Mouse (Mus musculus): ENCODE data around the gene Pdcd6ip.
"Not testable (repeated sequence)": the region's sequence is repeated elsewhere in the genome, so short reads cannot be mapped to it uniquely, and the experiment has no call there.

DNA sequence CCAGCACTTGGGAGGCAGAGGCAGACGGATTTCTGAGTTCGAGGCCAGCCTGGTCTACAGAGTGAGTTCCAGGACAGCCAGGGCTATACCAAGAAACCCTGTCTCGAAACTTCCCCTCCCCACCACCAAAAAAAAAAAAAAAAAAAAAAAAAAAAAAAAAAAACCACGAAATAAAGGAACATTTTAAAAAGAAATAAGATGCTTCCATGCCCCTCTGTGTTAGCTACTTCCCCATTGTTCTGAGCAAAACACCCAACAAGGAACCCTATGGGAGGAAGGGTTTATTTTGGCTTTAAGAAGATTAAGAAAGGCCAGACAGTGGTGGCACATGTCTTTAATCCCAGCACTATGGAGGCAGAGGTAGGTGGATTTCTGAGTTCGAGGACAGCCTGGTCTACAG, 17.6 kb upstream of the Pdcd6ip start:
- not testable (repeated sequence) for TF ChIP-seq CTCF (IDR thresholded peaks at IDR 0.05; ENCODE audit: low read depth, low read length); GATA2 (IDR thresholded peaks at IDR 0.05; ENCODE audit: borderline replicate concordance, low read depth, low read length); GATA1 (IDR thresholded peaks at IDR 0.05; ENCODE audit: borderline replicate concordance, low read length); TAL1 (conservative IDR thresholded peaks at IDR 0.05; ENCODE audit: low read depth, low read length)
